Mouse (Mus musculus) NIH3T3 (cell line): ENCODE data around the gene Hoxa6.

Source experiments
- DNase-seq: peaks from one replicate; pipeline ENCODE4 v3.0.0-alpha.2; 2012; ENCODE audit warnings: low read depth

Hoxa6 gene

GRCm38 (mm10) chr6:52208072-52208867 lies at the start of gene Hoxa6:
TSS of gene Hoxa6 (minus strand) at chr6:52208722.
- peak; percentile 79 for DNase-seq

GRCm38 (mm10) chr6:52256956-52257355 lies 48.4 kb upstream of the Hoxa6 start:
- DNase-seq = peak; percentile 86

DNA sequence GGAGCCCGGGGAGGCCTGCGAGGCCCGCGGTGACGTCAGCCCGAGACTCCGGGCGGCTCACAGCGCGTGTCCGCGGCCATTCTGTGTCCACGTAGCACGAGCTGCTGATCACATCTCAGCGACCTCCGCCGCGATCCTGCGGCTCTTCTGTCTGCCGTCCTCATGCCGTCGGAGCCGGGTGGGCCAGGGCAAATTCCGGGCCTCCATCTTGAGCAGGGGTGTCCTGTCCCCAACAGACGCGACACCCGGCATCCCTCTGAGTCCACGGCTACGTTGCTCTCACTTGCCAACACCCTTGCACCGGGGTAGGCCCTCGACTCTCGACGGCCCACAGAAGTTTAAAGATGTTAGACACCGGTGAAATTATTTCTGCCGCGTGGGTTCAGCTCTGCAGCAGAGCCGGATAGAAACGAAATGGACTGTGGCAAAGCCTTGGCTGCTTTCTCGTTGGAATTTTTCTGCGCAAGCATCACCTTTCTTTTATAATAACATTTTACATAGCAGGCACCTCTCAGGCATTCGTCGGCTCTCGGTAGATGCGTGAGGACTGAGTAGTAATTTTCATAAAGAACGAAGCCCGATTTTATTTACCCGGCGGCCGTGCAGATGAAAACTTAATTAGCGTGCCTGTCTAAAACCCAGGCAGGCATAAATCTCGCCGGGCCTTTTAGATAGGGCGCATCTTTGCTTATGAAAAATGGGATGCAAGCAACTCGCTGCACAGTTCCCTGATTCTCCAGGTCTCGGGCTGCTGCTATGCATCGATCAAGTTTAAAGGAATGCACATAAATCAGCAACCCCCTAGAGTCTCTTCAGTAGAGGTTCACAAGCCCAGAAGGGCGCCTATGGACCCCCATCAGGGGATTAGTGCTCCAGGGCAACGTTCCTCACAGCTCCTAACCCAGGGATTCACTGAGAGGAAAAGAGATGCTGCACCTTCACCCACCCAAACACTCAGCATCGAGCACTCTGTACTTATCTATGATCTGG lies 45.3 kb upstream of the Hoxa6 start:
- no peak for DNase-seq

DNA sequence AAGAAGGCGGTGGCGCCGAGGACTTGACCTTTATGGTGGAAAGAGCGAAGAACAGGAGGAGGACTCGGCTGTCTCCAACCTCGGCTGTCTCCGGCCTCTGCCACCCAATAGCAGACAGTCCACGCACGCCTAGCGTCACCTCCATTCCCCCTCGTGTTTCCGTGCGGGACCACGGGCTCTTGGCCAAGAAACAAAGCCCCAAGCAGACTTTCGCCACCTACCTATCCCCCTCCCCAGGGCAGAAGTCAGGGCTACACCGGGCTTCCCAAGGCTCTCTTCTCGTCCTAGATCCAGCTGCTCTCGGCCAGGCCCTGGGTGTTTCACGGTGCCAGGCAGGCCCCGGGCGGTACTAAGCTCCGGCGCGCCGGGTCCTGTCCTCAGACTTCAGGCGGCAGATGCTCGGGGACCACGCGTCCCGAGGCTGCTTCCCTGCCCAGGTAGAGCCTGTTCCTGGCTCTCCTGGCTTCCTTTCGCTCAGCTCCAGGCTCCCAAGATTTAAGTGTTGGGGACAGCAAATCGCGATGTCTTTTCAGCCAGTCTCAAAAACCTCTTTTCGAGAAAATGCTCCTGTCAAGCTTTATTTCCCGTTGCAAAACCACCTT lies 44.4 kb upstream of the Hoxa6 start:
- DNase-seq = no peak

- DNase-seq = no peak
These were observed 43.7 kb upstream of the Hoxa6 start for GRCm38 (mm10) chr6:52252016-52252774.

GRCm38 (mm10) chr6:52251177-52251879 lies 42.8 kb upstream of the Hoxa6 start:
- peak; percentile 26 for DNase-seq

DNA sequence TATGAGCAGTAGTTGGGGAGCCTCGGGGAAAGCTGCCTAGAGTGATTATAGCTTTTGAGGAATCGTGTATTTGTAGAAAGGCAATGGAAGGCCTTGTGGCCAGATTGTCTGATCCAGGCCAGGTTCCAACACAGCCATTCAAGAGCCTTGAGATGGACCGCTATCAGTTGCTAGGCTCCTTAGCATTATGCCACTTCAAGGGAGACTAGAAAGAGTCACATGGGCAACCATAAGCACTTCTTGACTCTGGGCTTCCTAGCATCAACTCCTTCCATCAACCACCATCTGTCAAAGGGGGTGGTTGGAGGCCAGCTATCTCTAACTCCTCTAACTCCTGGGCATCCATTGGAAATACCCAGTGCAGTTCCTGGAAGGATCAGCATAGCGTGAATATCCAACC lies 41.3 kb upstream of the Hoxa6 start:
- no peak for DNase-seq

- no peak for DNase-seq
These were observed 40.9 kb upstream of the Hoxa6 start for GRCm38 (mm10) chr6:52249415-52249738.

- no peak for DNase-seq
These were observed 40.3 kb upstream of the Hoxa6 start for GRCm38 (mm10) chr6:52248638-52249414.

DNA sequence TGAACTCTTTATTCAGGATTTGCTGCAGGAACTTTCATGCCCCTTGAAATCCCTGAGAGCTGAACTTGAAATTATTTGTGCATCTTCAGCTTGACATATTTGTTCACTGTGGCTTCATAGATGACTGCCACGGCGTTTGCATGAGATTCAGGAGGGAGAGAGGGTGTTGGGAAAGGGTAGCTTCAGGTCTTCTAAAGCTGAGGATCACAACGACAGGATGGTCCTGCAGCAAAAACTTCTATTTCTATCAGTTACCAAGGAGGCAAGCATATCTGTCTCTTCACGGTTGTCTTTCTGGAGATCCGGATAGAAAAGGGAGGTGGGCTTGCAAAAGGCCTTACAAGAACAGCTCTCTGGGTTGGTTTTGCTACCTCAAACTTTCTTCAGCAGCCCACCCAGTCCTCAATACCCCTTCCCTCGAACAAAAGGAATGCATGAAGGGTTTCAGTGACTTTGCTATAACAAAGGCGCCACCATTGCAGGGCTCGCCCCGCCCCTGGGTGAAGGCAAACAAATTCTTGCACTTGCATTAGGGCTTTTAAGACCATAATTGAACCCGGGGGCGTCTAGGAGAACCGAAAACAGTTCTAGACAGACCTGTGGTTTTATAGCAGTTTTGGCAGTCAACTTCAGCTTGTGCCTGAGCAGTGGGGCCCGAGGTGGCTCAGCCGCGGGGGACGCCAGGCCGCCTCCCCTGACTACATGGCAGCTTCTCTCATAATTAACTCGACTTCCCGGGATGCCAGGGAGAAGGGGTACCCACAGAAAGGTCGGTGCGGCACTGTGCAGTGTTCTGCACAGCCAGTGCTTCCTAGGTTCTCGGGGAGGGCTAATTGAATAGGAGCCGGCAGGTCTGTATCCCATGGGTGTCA lies 39.5 kb upstream of the Hoxa6 start:
- no peak for DNase-seq

- DNase-seq = no peak
These were observed 38.4 kb upstream of the Hoxa6 start for GRCm38 (mm10) chr6:52246916-52247315.

- DNase-seq = no peak
These were observed 37.9 kb upstream of the Hoxa6 start for GRCm38 (mm10) chr6:52246403-52246803.

- DNase-seq = no peak
These were observed 37.2 kb upstream of the Hoxa6 start, which contains the start of gene Hoxa11 for GRCm38 (mm10) chr6:52245757-52246142. TSS of gene Hoxa11 (minus strand) at chr6:52245810.

DNA sequence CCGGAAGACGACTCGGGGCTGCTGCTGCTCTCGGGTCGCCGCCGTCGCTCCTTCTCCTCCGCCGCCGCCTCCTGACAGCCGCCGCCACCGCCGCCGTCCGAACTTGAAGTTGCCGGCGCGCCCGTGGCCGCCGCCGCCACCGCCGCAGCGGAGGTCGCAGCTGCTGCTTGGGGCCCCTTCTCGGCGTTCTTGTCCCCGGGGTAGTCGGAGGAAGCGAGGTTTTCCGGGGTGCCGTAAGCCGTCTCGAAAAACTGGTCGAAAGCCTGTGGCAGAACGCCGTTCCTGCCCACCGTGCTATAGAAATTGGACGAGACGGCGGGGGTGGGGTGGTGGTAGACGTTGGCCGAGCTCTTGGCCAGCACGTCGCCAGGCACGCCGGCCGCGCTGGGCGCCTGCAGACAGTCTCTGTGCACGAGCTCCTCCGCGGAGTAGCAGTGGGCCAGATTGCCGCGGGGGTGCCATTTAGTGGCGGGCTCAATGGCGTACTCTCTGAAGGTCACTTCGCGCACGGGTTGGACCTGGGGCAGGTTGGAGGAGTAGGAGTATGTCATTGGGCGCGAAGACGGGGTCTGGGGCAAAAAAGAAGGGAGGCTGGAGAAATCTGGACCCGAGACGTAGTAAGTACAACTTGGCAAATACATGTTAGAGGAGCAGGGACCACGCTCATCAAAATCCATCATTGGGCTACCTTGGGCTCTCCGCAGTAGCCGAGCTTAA lies 36.7 kb upstream of the Hoxa6 start:
- DNase-seq = no peak

- no peak for DNase-seq
These were observed 36.0 kb upstream of the Hoxa6 start for GRCm38 (mm10) chr6:52244471-52245039.

- no peak for DNase-seq
These were observed 35.2 kb upstream of the Hoxa6 start for GRCm38 (mm10) chr6:52243681-52244121.

- no peak for DNase-seq
These were observed 34.3 kb upstream of the Hoxa6 start for GRCm38 (mm10) chr6:52242801-52243332.
